Mouse (Mus musculus) stomach, postnatal 0 days (tissue): ENCODE results near the gene Nsd1.
A peak's percentile ranks its signal among the peaks of the same experiment; 100 is the strongest.

Experiments
- CTCF ChIP-seq: IDR thresholded peaks from 2 replicates; pipeline ENCODE4 v1.5.1; 2016; ENCODE audit warnings: antibody characterized with exemption, low read depth, mild to moderate bottlenecking, moderate library complexity
- EP300 ChIP-seq: optimal IDR thresholded peaks from 2 replicates; pipeline ENCODE3; 2016; ENCODE audit warnings: antibody characterized with exemption

- TF ChIP-seq CTCF (peak; percentile 39), EP300 (no peak)
These were observed 79.3 kb downstream of the Nsd1 start for GRCm38 (mm10) chr13:55288854-55289253.
